Mouse (Mus musculus) cortical plate, adult 2 months (tissue): ENCODE measurements around the gene Glp2r.

Experiments
- CTCF ChIP-seq: fragments of 200-500 bp; IDR thresholded peaks from 2 replicates; pipeline ENCODE4 v1.5.1; 2011; ENCODE audit warnings: mild to moderate bottlenecking, control low read depth, low read length; ENCODE audit not compliant: insufficient read depth; ENCODE audit errors: extremely low read depth
- POLR2A ChIP-seq: fragments of 200-500 bp; IDR thresholded peaks from 2 replicates; pipeline ENCODE4 v1.6.1; 2011; ENCODE audit warnings: mild to moderate bottlenecking, low read length, control low read depth; ENCODE audit not compliant: insufficient read depth; ENCODE audit errors: extremely low read depth

- TF ChIP-seq CTCF = peak; percentile 68
- TF ChIP-seq POLR2A = no peak
These were observed 48.7 kb upstream of the Glp2r start for GRCm38 (mm10) chr11:67819604-67820003.
